Mouse (Mus musculus) gastrocnemius, postnatal 25 days (tissue): ENCODE results near the gene Slitrk5. TPM values are rescaled to one million over a fixed set of nuclear protein-coding genes. Genes with fewer than 3 reads are reported as not detected.
"Not testable (repeated sequence)": the region's sequence is repeated elsewhere in the genome, so short reads cannot be mapped to it uniquely, and the experiment has no call there.

Experiments used
- DNase-seq: peaks from one replicate; pipeline ENCODE4 v3.0.0; 2022
- long read RNA-seq, 2 experiments: library from polyadenylated mRNA; stranded (forward); transcript quantifications; one replicate each; pipeline ENCODE4 v2.0.0; 2021
- total RNA-seq, 2 experiments: library from RNA; stranded (reverse); gene quantifications; 1 replicate in 1 of 2; 2 replicates in 1 of 2; pipeline ENCODE4 v1.2.3; 2021

Slitrk5 gene
- total RNA-seq: under 1 TPM; 0.18 to 0.19 TPM
- long read RNA-seq, experiment 1: 0 reads
- long read RNA-seq, experiment 2: 0 reads

- peak; percentile 62 for DNase-seq
Observed at GRCm38 (mm10) chr14:111674664-111675147, at the start of gene Slitrk5. Slitrk5 (plus strand) TSS chr14:111675097.

GRCm38 (mm10) chr14:111672942-111673341 is 2.0 kb upstream of the Slitrk5 start:
- no peak for DNase-seq

GRCm38 (mm10) chr14:111675211-111676165 is 591 bp downstream of the Slitrk5 start:
- peak; percentile 14 for DNase-seq

- no peak for DNase-seq
Observed at GRCm38 (mm10) chr14:111676166-111676581, 1.3 kb downstream of the Slitrk5 start.

- no peak for DNase-seq
Observed at GRCm38 (mm10) chr14:111676851-111677291, 2.0 kb downstream of the Slitrk5 start.

- no peak for DNase-seq
Observed at GRCm38 (mm10) chr14:111677361-111678070, 2.6 kb downstream of the Slitrk5 start.

GRCm38 (mm10) chr14:111680271-111680670 is 5.4 kb downstream of the Slitrk5 start:
- no peak for DNase-seq

GRCm38 (mm10) chr14:111681092-111681708 is 6.3 kb downstream of the Slitrk5 start:
- no peak for DNase-seq

- DNase-seq: no peak
Observed at GRCm38 (mm10) chr14:111681773-111682172, 6.9 kb downstream of the Slitrk5 start.

GRCm38 (mm10) chr14:111683543-111683942 is 8.6 kb downstream of the Slitrk5 start:
- no peak for DNase-seq

GRCm38 (mm10) chr14:111690139-111690538 is 15.2 kb downstream of the Slitrk5 start:
- not testable (repeated sequence) for DNase-seq

GRCm38 (mm10) chr14:111729833-111730232 is 54.9 kb downstream of the Slitrk5 start:
- no peak for DNase-seq
